Mouse (Mus musculus) gastrocnemius, adult 2 months (tissue): Measurements from ENCODE around the gene Dnah2. TPM values are rescaled to one million over a fixed set of nuclear protein-coding genes. Genes with fewer than 3 reads are reported as not detected.
"Not testable (repeated sequence)": the region's sequence is repeated elsewhere in the genome, so short reads cannot be mapped to it uniquely, and the experiment has no call there.

Experiments
- DNase-seq: peaks from one replicate; pipeline ENCODE4 v3.0.0; 2022
- H3K27ac ChIP-seq: fragments of 200-600 bp; 2 replicates; pipeline ENCODE4 v1.8.1; 2022; ENCODE audit warnings: mild to moderate bottlenecking
- H3K4me3 ChIP-seq: fragments of 200-600 bp; 2 replicates; pipeline ENCODE4 v1.8.1; 2022; ENCODE audit warnings: mild to moderate bottlenecking, moderate library complexity
- CTCF ChIP-seq: fragments of 200-600 bp; IDR thresholded peaks from 2 replicates; pipeline ENCODE4 v1.8.1; 2022; ENCODE audit warnings: antibody characterized with exemption, mild to moderate bottlenecking, moderate library complexity
- intact Hi-C: fragments of 180-260 bp; cut with DNase I; formaldehyde crosslinking; loops from one replicate; pipeline ENCODE4 v1.15.1; 2025
- total RNA-seq, 2 experiments: library from RNA; stranded (reverse); gene quantifications; 2 replicates each; pipeline ENCODE4 v1.2.3; 2021

Dnah2 gene
- total RNA-seq, 2 experiments from 2014 or later, result 0.05 to 0.25 TPM

- no peak for DNase-seq
- intact Hi-C loops, result no loop called here
- TF ChIP-seq CTCF, result no peak
- Histone ChIP-seq H3K4me3 (peak within 1 kb of the TSS; percentile 61), H3K27ac (no peak within 1 kb of the TSS)
Observed at GRCm38 (mm10) chr11:69559851-69560765, 11.2 kb upstream of the Dnah2 start, which contains the start of gene Efnb3. TSS of gene Efnb3 (minus strand) at chr11:69560205.

GRCm38 (mm10) chr11:69559183-69559582, 10.3 kb upstream of the Dnah2 start:
- no peak for TF ChIP-seq CTCF
- intact Hi-C loops, result no loop called here
- DNase-seq, result no peak
- H3K4me3 ChIP-seq, result no peak overlapping the region
- H3K27ac ChIP-seq, result no peak overlapping the region

GRCm38 (mm10) chr11:69558756-69559155, 9.8 kb upstream of the Dnah2 start:
- no peak for DNase-seq
- Histone ChIP-seq H3K4me3 (no peak overlapping the region), H3K27ac (no peak overlapping the region)
- intact Hi-C loops, result no loop called here
- TF ChIP-seq CTCF, result no peak

- Histone ChIP-seq H3K27ac (no peak overlapping the region), H3K4me3 (no peak overlapping the region)
- no peak for TF ChIP-seq CTCF
- no peak for DNase-seq
- intact Hi-C loops, result no loop called here
Observed at GRCm38 (mm10) chr11:69557381-69557958, 8.6 kb upstream of the Dnah2 start.

- intact Hi-C loops, result no loop called here
Observed at GRCm38 (mm10) chr11:69554539-69555140, 5.7 kb upstream of the Dnah2 start.

GRCm38 (mm10) chr11:69553341-69553721, 4.4 kb upstream of the Dnah2 start:
- Histone ChIP-seq H3K27ac (no peak overlapping the region), H3K4me3 (no peak overlapping the region)
- TF ChIP-seq CTCF, result no peak
- DNase-seq, result no peak
- intact Hi-C loops, result no loop called here

More at GRCm38 (mm10) chr11:69554539-69555140, 5.7 kb upstream of the Dnah2 start:
- no peak for TF ChIP-seq CTCF
- no peak overlapping the region for H3K27ac ChIP-seq
- DNase-seq, result no peak
- no peak overlapping the region for H3K4me3 ChIP-seq

GRCm38 (mm10) chr11:69552622-69553340, 3.9 kb upstream of the Dnah2 start:
- intact Hi-C loops, result no loop called here
- Histone ChIP-seq H3K27ac (no peak overlapping the region), H3K4me3 (no peak overlapping the region)
- TF ChIP-seq CTCF, result no peak
- no peak for DNase-seq

GRCm38 (mm10) chr11:69551310-69551709, 2.4 kb upstream of the Dnah2 start:
- no peak for TF ChIP-seq CTCF
- no peak overlapping the region for H3K27ac ChIP-seq
- intact Hi-C loops, result no loop called here
- no peak overlapping the region for H3K4me3 ChIP-seq
- DNase-seq, result no peak

GRCm38 (mm10) chr11:69547071-69547470, 1.8 kb downstream of the Dnah2 start:
- peak; percentile 46 for TF ChIP-seq CTCF
- intact Hi-C loops, result loop anchor here (2.0 kb wide), 1 partner anchor 32 kb away; no protein-coding TSS in a partner anchor
- peak; percentile 57 for DNase-seq
- Histone ChIP-seq H3K4me3 (peak overlapping the region; percentile 75), H3K27ac (peak overlapping the region; percentile 70)

GRCm38 (mm10) chr11:69546423-69547053, 2.4 kb downstream of the Dnah2 start:
- Histone ChIP-seq H3K4me3 (peak overlapping the region; percentile 75), H3K27ac (peak overlapping the region; percentile 70)
- DNase-seq, result peak; percentile 79
- intact Hi-C loops, result loop anchor here (1.0 to 2.0 kb wide), 2 partner anchors 32 to 68 kb away; no protein-coding TSS in a partner anchor
- peak; percentile 75 for TF ChIP-seq CTCF

GRCm38 (mm10) chr11:69545957-69546356, 3.0 kb downstream of the Dnah2 start:
- peak overlapping the region; percentile 75 for H3K4me3 ChIP-seq
- intact Hi-C loops, result loop anchor here (1.0 to 2.0 kb wide), 2 partner anchors 33 to 68 kb away; no protein-coding TSS in a partner anchor
- no peak overlapping the region; the same call in 1 of the 2 replicates for H3K27ac ChIP-seq
- TF ChIP-seq CTCF, result no peak
- no peak for DNase-seq

- DNase-seq, result no peak
- intact Hi-C loops, result no loop called here
- Histone ChIP-seq H3K27ac (no peak overlapping the region), H3K4me3 (no peak overlapping the region)
- TF ChIP-seq CTCF, result no peak
Observed at GRCm38 (mm10) chr11:69543598-69543997, 5.3 kb downstream of the Dnah2 start.

GRCm38 (mm10) chr11:69541741-69542140, 7.2 kb downstream of the Dnah2 start:
- H3K27ac ChIP-seq, intact Hi-C loops, DNase-seq, H3K4me3 ChIP-seq: not testable (repeated sequence)
